Mouse (Mus musculus): Measurements from ENCODE around the gene Stxbp2. TPM values are rescaled to one million over a fixed set of nuclear protein-coding genes. Genes with fewer than 3 reads are reported as not detected.
A peak's percentile ranks its signal among the peaks of the same experiment; 100 is the strongest.

Stxbp2 gene
- total and polyA plus RNA-seq, 3 experiments = 81.1 to 186 (median 117) TPM

- Histone ChIP-seq H3K4me3 (ENCODE audit: control insufficient read depth in 1 of 2, insufficient read depth in 1 of 2, low read depth in 2 of 2, low read length in 2 of 2) (no peak overlapping the region), H3K9ac (ENCODE audit: control insufficient read depth, low read depth, low read length, poor library complexity, severe bottlenecking) (no peak overlapping the region), H3K79me2 (ENCODE audit: control insufficient read depth, insufficient read depth, low read length, poor library complexity) (no peaks in the 10 kb centered on the region), H3K9me3 (replicated peaks; ENCODE audit: insufficient read depth, low read length) (no peaks in the 10 kb centered on the region), H3K36me3 (ENCODE audit: control insufficient read depth in 1 of 2, insufficient read depth in 2 of 2, low read length in 2 of 2) (no peaks in the 10 kb centered on the region), H3K27me3 (ENCODE audit: control insufficient read depth in 1 of 2, insufficient read depth in 2 of 2, low read length in 2 of 2) (no peaks in the 10 kb centered on the region), H3K4me1 (ENCODE audit: control insufficient read depth in 1 of 2, insufficient read depth in 2 of 2, low read length in 2 of 2) (0 out of 4 replicates have a peak, but pooled peaks cover 0 to 9% of the 10 kb centered on the region in 2 experiments), H3K27ac (ENCODE audit: control insufficient read depth, low read depth, low read length) (no peak overlapping the region)
- TF ChIP-seq E2F4 (IDR thresholded peaks at IDR 0.05; ENCODE audit: borderline replicate concordance, low read depth, low read length) (no peak), USF1 (IDR thresholded peaks at IDR 0.05; ENCODE audit: low read depth, low read length) (no peak), GATA1 (IDR thresholded peaks at IDR 0.05; ENCODE audit: low read depth, low read length) (peak; percentile 11; the same call in 1 of the 2 replicates), MYC (IDR thresholded peaks at IDR 0.05; ENCODE audit: low read depth, low read length) (0 out of 2 replicates have a peak, but pooled peaks have one; percentile 12), JUND (IDR thresholded peaks at IDR 0.05; ENCODE audit: low read depth, low read length) (no peak), ETS1 (IDR thresholded peaks at IDR 0.05; ENCODE audit: low read depth, low read length) (peak; percentile 10; the same call in 1 of the 2 replicates), ZNF384 (IDR thresholded peaks at IDR 0.05; ENCODE audit: low read depth, low read length) (no peak), TBP (IDR thresholded peaks at IDR 0.05; ENCODE audit: low read depth, low read length) (no peak), USF2 (IDR thresholded peaks at IDR 0.05; ENCODE audit: borderline replicate concordance in 1 of 2, insufficient read depth in 1 of 2, low read depth in 1 of 2, low read length in 2 of 2) (no peak), MEF2A (IDR thresholded peaks at IDR 0.05; ENCODE audit: extremely low read depth, insufficient replicate concordance, low read depth, low read length, poor library complexity, severe bottlenecking) (no peak), MAX (IDR thresholded peaks at IDR 0.05; ENCODE audit: low read length) (0 out of 2 replicates have a peak, but pooled peaks have one; percentile 31), ZC3H11A (IDR thresholded peaks at IDR 0.05; ENCODE audit: low read depth, low read length) (no peak), TAL1 (IDR thresholded peaks at IDR 0.05; ENCODE audit: low read length) (no peak), ELF1 (IDR thresholded peaks at IDR 0.05; ENCODE audit: low read depth, low read length) (no peak), BHLHE40 (IDR thresholded peaks at IDR 0.05; ENCODE audit: borderline replicate concordance, low read depth, low read length) (peak; percentile 93), RAD21 (IDR thresholded peaks at IDR 0.05; ENCODE audit: low read depth, low read length) (no peak), MXI1 (IDR thresholded peaks at IDR 0.05; ENCODE audit: low read depth, low read length) (peak; percentile 28; the same call in 1 of the 2 replicates), MAFK (IDR thresholded peaks at IDR 0.05; ENCODE audit: borderline replicate concordance, low read depth, low read length) (no peak), ZKSCAN1 (IDR thresholded peaks at IDR 0.05; ENCODE audit: low read depth, low read length) (no peak)
- peak; percentile 42 for DNase-seq (ENCODE audit: low read depth, low spot score)
Observed at GRCm38 (mm10) chr8:3652845-3653244, 22.1 kb downstream of the Stxbp2 start.
